Mouse (Mus musculus) mouse trophoblast stem cell (cell line): ENCODE measurements around the gene Gdf7.

Experiments
- in situ Hi-C, 2 experiments: fragments of 300-500 bp; cut with MseI, MboI; formaldehyde crosslinking; loops; 2 replicates in 1 of 2; 3 replicates in 1 of 2; pipeline ENCODE4 v1.15.1; 2025

The Gdf7 gene

GRCm38 (mm10) chr12:8301841-8302431 lies at the start of gene Gdf7:
Gdf7 (minus strand) TSS chr12:8301954.
- in situ Hi-C loops, result loop anchor here in 1 of 2 experiments (10.0 kb wide), 1 partner anchor 247 kb away; no protein-coding TSS in a partner anchor

GRCm38 (mm10) chr12:8351025-8351903 lies 49.5 kb upstream of the Gdf7 start:
- in situ Hi-C loops, result no loop called here

GRCm38 (mm10) chr12:8348733-8349513 lies 47.2 kb upstream of the Gdf7 start:
- in situ Hi-C loops, result no loop called here

- in situ Hi-C loops, result no loop called here
Observed at GRCm38 (mm10) chr12:8347746-8348462, 46.1 kb upstream of the Gdf7 start.

- in situ Hi-C loops, result no loop called here
Observed at GRCm38 (mm10) chr12:8345539-8345938, 43.8 kb upstream of the Gdf7 start.

GRCm38 (mm10) chr12:8344897-8345296 lies 43.1 kb upstream of the Gdf7 start:
- in situ Hi-C loops, result no loop called here

GRCm38 (mm10) chr12:8343381-8343780 lies 41.6 kb upstream of the Gdf7 start:
- in situ Hi-C loops, result no loop called here

- in situ Hi-C loops, result no loop called here
Observed at GRCm38 (mm10) chr12:8341008-8341407, 39.3 kb upstream of the Gdf7 start.

- in situ Hi-C loops, result no loop called here
Observed at GRCm38 (mm10) chr12:8339591-8340319, 38.0 kb upstream of the Gdf7 start.

- in situ Hi-C loops, result no loop called here
Observed at GRCm38 (mm10) chr12:8338918-8339317, 37.2 kb upstream of the Gdf7 start.

- in situ Hi-C loops, result no loop called here
Observed at GRCm38 (mm10) chr12:8338491-8338890, 36.7 kb upstream of the Gdf7 start.

GRCm38 (mm10) chr12:8337286-8338060 lies 35.7 kb upstream of the Gdf7 start:
- in situ Hi-C loops, result no loop called here

- in situ Hi-C loops, result no loop called here
Observed at GRCm38 (mm10) chr12:8336601-8337285, 35.0 kb upstream of the Gdf7 start.

- in situ Hi-C loops, result no loop called here
Observed at GRCm38 (mm10) chr12:8335503-8335902, 33.7 kb upstream of the Gdf7 start.

GRCm38 (mm10) chr12:8334261-8334660 lies 32.5 kb upstream of the Gdf7 start:
- in situ Hi-C loops, result no loop called here

GRCm38 (mm10) chr12:8333617-8334016 lies 31.9 kb upstream of the Gdf7 start:
- in situ Hi-C loops, result no loop called here

GRCm38 (mm10) chr12:8332174-8332542 lies 30.4 kb upstream of the Gdf7 start:
- in situ Hi-C loops, result no loop called here

GRCm38 (mm10) chr12:8331489-8332173 lies 29.9 kb upstream of the Gdf7 start:
- in situ Hi-C loops, result no loop called here

GRCm38 (mm10) chr12:8329236-8329635 lies 27.5 kb upstream of the Gdf7 start:
- in situ Hi-C loops, result no loop called here
